Mouse (Mus musculus) left cerebral cortex, adult 11 months (tissue): Measurements from ENCODE around the gene Mcu.

Source experiments
- DNase-seq: peaks from one replicate; pipeline ENCODE4 v3.0.0; 2022; ENCODE audit warnings: low spot score

Mcu gene

GRCm38 (mm10) chr10:59532256-59532655 is 84.2 kb downstream of the Mcu start:
- no peak for DNase-seq

DNA sequence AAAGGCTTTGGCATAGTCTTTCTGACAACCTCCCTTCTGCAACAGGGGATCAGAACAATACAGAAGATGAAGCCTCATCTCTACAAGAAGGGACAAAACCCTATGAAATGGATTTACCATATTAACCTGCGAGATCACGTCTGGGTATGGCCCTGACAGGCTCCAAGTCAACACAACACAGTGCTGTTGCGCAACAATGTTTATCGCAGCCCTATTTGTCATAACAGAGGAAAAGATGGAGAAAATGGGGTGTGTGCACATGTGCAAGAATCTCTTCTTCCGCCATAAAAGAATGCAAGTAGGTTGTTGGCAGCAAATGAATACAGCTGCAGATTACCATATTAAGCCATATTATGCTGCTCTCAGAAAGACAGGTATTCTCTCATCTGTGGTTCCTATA is 88.7 kb downstream of the Mcu start:
- no peak for DNase-seq

DNA sequence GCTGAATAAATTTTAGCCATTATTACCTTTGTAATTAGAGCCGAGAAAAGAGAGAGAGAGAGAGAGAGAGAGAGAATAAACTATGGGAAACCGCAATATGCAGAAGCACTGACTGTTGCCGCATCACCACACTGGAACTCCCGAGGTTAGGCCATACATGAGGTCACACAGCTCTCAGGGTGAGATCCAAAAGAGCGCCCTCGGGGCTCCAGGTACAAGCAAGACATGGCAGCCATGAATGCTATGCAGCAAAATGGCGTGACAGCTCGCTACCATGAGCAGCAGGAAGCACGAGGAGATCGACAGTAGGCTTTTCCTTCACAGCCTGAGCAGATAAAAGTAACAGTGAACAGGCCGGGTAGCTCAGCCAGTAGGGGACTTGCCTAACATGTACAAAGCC is 89.2 kb downstream of the Mcu start:
- DNase-seq: no peak

- no peak for DNase-seq
Observed at GRCm38 (mm10) chr10:59524675-59525074, 91.8 kb downstream of the Mcu start.

GRCm38 (mm10) chr10:59523826-59524331 is 92.6 kb downstream of the Mcu start:
- no peak for DNase-seq

- DNase-seq: no peak
Observed at GRCm38 (mm10) chr10:59520701-59521100, 95.8 kb downstream of the Mcu start.

DNA sequence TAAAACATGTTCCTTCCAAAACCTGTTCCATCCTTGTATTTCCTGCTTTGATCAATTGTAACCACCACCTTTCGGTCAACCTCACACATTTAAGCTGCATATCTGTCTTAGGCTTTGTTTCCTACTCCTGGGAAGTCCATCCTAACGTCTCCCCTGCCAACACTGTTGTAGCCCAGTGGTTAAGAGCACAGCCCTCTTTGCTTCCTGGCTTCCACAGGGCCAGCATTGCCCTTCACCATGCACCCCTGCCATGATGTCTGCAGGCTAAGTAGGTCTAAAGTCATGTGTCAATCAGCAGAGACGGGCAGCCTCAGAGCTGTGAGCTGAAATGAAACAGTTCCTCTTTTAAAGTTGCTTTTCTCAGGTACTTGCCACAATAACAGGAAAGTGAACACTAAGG is 97.1 kb downstream of the Mcu start:
- DNase-seq: no peak

- no peak for DNase-seq
Observed at GRCm38 (mm10) chr10:59517201-59517600, 99.3 kb downstream of the Mcu start.

GRCm38 (mm10) chr10:59514739-59515464 is 101.6 kb downstream of the Mcu start:
- no peak for DNase-seq

GRCm38 (mm10) chr10:59512173-59512572 is 104.3 kb downstream of the Mcu start:
- no peak for DNase-seq

DNA sequence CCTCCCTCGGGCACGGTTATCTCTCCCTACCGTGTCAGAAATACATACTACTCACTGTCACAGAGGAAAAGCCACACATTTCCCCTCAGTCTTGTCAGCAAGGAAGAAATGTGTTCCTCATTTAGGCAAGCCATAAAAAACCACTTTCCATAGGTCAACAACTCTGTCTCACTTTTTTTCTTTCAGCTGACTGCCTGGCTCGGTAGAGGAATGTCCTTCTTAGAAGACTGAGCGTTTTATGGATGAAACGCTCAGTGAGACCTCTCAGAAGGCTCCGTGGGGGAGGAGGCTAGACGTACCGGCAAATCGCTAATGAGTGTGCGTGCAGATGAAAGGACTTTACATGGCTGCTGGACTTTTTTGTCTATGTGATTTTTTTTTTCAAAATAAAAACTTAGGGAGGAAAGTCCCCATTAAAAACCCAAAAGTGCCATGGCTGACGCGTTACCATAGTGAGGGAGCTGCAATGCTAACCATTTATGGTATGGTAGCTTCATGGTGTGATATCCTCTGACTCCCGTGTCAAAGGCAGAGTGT is 105.0 kb downstream of the Mcu start:
- no peak for DNase-seq

- no peak for DNase-seq
Observed at GRCm38 (mm10) chr10:59510713-59511426, 105.6 kb downstream of the Mcu start.

- DNase-seq: no peak
Observed at GRCm38 (mm10) chr10:59509197-59509596, 107.3 kb downstream of the Mcu start.

- no peak for DNase-seq
Observed at GRCm38 (mm10) chr10:59506711-59507110, 109.8 kb downstream of the Mcu start.

- no peak for DNase-seq
Observed at GRCm38 (mm10) chr10:59504291-59504690, 112.2 kb downstream of the Mcu start.

GRCm38 (mm10) chr10:59503433-59504210 is 112.9 kb downstream of the Mcu start:
- DNase-seq: peak; percentile 31

DNA sequence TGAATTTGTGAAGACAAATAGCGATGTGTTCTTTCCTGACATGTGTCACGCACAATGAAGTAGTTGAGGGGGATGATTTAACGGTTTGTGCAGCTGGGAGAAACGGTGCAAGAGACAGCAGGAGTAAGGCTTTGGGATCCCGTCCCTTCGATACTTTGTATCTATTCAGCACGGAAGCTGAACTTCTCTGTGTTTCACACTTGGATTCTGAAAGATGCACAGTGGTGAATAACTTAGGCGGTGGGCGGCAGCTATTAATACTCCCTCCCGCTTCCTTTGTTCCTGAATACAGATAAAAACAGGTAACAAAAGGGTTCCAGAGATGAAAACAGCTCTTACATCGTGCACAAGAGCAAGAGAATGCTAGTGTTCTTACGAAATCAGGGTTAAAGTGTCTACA is 114.1 kb downstream of the Mcu start:
- DNase-seq: no peak

DNA sequence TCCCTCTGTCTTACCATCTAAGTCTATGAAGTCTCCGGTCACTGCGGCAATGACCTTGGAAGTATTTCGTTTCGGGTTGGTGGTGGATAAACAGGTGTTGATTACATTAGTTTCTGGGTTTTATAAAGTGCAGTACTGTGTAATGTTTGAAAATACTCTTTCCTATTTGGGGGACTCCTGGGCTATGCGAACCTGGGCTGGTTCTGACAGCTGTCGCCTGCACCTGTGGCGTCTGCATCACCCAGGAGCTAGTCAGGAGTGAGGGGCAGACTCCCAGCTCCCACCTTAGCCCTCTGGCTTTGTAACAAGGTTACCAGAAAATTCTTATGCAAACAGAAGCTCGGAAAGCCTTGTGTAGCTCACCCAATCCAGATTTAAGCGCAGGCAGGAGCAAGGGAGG is 114.7 kb downstream of the Mcu start:
- no peak for DNase-seq

GRCm38 (mm10) chr10:59500225-59500624 is 116.3 kb downstream of the Mcu start:
- no peak for DNase-seq

GRCm38 (mm10) chr10:59497019-59497418 is 119.5 kb downstream of the Mcu start:
- DNase-seq: no peak

DNA sequence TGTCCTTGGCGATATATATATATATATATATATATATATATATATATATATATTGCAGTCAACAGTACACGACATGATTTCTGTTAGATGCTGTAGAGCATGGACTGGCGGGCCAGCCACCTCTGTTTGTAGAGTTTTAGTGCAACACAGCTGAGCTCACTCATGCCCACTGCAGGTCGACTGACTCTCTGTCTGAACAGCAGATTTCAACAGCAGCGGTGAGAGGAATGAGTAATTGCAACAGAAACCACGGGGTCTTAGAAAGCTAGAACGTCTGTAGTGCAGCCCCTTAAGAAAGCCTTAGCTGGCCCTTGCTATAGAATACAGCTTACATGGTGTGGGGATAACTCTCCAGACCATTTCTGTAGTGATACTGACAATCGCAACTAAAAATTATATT is 121.6 kb downstream of the Mcu start:
- no peak for DNase-seq

- DNase-seq: no peak
Observed at GRCm38 (mm10) chr10:59494044-59494443, 122.4 kb downstream of the Mcu start.
